Mouse (Mus musculus) cerebellum, adult 11-12 months (tissue): Measurements from ENCODE around the gene Hdac4.

Experiments
- DNase-seq: peaks from one replicate; pipeline ENCODE4 v3.0.0; 2022

The Hdac4 gene

GRCm38 (mm10) chr1:92057068-92057467 is 138.4 kb downstream of the Hdac4 start:
- no peak for DNase-seq

DNA sequence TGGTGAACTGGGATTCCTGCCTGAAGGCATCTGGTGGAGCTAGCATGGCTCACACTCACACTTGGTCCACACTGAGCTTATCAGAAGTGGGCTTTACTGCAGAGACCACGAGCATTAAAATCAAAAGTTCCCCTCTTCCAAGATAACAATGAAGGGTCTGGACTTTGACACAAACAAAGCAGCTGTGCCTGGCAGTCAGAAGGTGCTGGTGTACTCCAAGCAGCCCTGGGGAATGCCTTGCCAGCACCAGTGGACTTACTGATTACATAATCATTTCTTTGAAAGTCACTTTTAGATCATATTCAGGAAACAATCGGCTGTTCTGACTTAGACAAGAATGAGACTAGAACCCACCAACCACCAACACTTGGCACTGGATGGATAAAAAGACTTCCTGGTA is 140.3 kb downstream of the Hdac4 start:
- DNase-seq, result no peak

DNA sequence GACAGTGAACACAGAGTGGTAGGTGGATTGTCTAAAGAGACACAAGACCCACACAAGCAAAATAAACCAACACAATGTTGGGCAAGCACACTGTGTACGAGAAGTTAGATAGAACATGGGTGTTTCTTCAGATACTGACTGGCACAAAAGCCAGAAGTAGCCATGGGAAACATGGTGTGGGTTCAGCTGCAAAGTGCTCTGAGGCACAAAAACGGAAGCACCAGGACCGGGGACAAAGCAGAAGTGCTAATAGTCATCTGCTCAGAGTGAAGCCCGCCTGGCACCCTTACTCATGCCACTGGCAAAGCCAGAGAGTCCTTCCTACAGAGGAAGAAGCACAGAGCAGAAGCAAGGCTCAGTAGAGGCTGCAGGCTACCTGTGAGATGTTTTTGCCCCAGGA is 143.3 kb downstream of the Hdac4 start:
- DNase-seq, result no peak

DNA sequence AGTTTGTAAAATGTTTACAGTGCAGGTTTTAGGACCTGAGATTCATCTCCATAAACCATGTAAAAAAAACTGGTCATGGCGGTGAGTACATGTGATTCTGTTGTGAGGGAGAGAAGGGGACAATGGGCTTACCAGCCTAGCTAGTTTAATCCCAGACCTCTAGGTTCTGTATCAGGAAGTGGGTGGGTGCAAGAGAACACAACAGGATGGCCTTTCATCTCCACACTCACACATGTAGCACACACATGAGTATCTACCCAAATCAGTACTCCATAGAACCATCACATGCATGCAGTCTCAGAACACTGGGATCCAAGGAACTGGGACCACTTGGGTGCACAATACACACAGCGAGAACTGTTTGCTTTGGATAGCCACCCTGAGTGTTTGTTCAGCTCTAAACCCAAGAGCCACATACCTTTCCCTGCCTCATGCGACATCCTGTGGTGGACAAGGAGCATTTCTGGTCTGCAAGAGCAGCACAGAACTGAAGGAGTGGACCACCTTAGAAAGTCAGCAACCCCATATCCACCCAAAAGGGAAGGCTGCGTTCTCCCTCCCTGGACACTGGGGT is 143.9 kb downstream of the Hdac4 start:
- no peak for DNase-seq

- DNase-seq, result no peak
Measured at GRCm38 (mm10) chr1:92050992-92051391, 144.5 kb downstream of the Hdac4 start.

GRCm38 (mm10) chr1:92050566-92050965 is 144.9 kb downstream of the Hdac4 start:
- no peak for DNase-seq

GRCm38 (mm10) chr1:92048415-92049354 is 146.8 kb downstream of the Hdac4 start:
- no peak for DNase-seq

GRCm38 (mm10) chr1:92045671-92046070 is 149.8 kb downstream of the Hdac4 start:
- DNase-seq, result no peak

GRCm38 (mm10) chr1:92044868-92045267 is 150.6 kb downstream of the Hdac4 start:
- DNase-seq, result peak; percentile 32

DNA sequence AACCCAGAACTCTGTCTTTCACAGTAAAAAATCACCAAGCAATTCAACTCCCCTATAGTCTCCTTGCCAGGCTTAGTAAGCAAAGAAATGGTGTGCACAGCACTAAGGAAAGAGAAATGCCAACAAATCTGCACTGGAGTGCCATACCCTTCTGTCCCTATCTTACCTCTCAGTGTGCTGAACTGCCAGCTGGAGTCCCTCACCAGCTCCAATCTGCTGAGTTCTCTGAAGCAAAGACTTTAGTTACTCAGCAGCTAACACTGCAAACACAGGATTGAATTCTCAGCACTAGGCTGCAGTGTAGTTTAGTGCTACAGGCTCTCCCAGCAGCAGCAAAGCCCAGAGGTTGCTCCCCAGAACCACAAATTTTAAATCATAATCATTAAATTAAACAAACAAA is 151.5 kb downstream of the Hdac4 start:
- DNase-seq, result no peak

DNA sequence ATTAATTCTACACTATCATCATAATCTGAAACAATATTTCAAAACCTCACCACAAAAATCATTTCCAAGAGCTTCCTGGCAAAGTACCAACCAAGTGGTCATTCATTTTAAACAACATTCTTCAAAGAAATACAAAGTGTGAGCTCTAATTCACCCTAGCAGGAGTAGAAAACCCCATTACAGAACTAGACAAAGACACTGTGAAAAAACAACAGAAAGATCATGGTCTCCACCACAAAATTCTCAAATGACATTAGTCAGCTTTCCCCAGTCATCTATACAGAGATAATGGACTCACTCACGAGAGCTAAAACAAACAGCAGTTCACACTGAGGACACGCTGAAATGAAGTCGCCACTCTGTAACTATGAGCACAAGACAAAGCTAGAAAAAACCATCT is 153.4 kb downstream of the Hdac4 start:
- no peak for DNase-seq

- no peak for DNase-seq
Measured at GRCm38 (mm10) chr1:92041290-92041689, 154.2 kb downstream of the Hdac4 start.

GRCm38 (mm10) chr1:92038714-92039113 is 156.8 kb downstream of the Hdac4 start:
- no peak for DNase-seq

DNA sequence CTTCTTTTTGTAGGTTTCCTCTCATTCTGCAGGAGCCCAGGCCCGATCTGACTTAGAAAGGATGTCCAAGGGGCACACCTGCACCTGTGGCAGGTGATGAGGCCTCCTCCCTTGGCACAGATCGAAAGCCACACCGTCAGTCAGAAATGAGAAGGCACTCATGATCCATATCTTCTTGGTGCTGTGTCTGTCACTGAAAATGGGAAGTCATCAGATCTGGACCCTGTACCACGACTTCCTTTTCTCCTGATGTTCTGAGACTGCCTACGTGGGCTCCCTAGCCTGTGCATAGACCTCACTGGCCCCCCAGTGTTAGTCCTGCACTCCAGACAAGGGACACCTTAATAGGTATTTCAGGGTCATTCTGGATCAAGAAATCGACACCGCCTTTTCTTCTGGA is 158.5 kb downstream of the Hdac4 start:
- no peak for DNase-seq

- no peak for DNase-seq
Measured at GRCm38 (mm10) chr1:92035770-92036169, 159.7 kb downstream of the Hdac4 start.

GRCm38 (mm10) chr1:92034247-92034646 is 161.3 kb downstream of the Hdac4 start:
- no peak for DNase-seq

DNA sequence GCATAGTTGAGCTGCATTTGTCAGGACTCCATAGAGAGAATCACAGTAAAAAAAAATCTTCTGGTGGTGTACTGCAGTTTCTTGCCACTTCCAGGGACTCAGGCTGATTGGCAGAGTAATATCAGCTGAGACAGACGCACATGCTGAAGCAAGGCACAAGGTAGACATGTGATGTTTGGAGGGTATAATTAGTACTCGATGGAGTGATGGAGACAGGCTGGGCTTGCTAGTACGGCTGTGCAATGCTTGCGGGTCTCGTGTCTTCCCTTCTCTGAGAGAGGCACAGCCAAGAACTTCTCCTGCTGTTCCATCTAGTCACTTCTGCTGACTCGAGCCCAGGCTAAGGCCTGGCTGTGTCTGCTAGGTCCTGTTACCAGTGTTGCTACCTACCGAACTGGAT is 162.0 kb downstream of the Hdac4 start:
- no peak for DNase-seq

DNA sequence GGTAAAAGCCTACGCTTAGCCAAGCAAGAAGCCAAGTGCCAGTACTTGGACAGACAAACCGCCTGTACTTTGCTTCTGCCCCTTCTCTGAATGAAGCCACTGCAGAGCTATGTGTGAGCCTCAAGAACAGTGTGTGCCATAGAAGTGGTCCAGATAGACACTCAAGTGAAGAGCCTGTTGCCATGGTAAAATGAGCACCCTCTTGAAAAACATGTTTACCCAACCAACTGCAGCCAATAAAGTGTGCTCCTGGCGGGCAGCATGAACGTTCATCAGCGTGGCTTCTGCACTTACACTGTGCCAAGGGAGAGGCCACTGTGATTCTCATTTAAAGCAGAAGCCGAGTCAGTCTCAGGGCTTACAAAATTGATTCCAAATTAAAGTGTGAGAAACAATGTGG is 165.0 kb downstream of the Hdac4 start:
- DNase-seq, result no peak

DNA sequence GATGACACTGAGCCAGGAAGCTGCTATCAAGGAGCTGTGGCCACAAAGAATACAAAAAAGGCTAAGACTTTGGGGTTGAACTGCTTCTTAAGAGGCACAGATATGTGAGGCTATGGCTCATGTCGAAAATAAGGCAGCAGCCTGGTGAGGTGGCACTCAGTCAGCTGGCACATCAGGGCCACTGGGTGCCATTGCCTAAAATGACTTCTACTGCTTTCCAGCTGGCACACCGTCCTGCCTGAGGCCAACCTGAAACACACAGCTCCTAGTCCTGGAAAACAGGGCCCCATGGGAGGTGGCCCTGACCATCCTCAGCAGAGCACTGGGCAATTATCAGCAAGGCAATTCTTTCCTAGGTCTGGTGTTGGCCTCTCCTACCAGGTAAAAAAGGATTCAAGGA is 167.3 kb downstream of the Hdac4 start:
- DNase-seq, result no peak

GRCm38 (mm10) chr1:92026351-92026750 is 169.1 kb downstream of the Hdac4 start:
- DNase-seq, result no peak

DNA sequence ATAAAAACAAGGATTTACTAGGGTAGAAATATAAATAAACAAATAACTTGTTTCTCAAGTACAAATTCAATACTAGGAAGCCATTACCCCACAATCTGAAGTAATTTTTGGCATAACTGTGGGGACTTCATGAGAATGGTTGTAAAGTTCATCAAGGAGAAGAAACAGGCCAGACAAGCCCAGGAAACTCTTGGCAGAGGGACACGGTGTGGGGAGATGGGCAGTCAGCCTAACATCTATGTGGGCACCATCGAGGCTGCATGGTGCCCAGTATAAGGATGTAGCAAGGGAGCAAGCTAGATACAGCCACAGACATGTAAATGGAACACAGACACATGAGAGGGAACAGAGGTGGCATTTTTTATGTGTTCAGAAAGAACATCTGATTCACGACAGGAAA is 171.6 kb downstream of the Hdac4 start:
- DNase-seq, result no peak

GRCm38 (mm10) chr1:92022009-92022408 is 173.5 kb downstream of the Hdac4 start:
- DNase-seq, result peak; percentile 31

- DNase-seq, result no peak
Measured at GRCm38 (mm10) chr1:92015938-92016672, 179.4 kb downstream of the Hdac4 start.

GRCm38 (mm10) chr1:92015252-92015651 is 180.2 kb downstream of the Hdac4 start:
- no peak for DNase-seq
